Mouse (Mus musculus): ENCODE data around the gene Cacna1c. TPM values are rescaled to one million over a fixed set of nuclear protein-coding genes. Genes with fewer than 3 reads are reported as not detected.

Cacna1c gene
- total RNA-seq, 2 experiments from 2014 or later, result 0.09 TPM; not detected in 1

DNA sequence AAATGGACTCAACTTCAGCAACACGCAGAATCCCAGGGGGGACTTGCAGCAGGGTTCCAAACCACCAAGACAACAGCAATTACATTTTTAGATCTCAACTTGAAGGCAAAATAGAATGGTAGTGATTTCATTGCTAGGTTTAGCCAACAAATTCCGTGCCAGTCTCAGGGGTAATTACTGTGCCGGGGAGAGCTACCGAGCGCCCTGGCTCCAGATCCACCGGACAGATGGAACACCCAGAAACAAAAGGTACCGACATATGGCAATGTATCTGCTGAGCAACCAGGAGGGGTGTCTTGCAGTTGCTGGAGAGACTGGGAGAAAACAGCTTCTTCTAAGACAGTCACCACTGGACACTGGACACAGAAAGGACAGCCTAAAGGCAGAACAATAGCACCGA, 442.4 kb downstream of the Cacna1c start:
- ATAC-seq (replicated peaks; ENCODE audit: low FRiP score, poor library complexity, severe bottlenecking), result no peak

DNA sequence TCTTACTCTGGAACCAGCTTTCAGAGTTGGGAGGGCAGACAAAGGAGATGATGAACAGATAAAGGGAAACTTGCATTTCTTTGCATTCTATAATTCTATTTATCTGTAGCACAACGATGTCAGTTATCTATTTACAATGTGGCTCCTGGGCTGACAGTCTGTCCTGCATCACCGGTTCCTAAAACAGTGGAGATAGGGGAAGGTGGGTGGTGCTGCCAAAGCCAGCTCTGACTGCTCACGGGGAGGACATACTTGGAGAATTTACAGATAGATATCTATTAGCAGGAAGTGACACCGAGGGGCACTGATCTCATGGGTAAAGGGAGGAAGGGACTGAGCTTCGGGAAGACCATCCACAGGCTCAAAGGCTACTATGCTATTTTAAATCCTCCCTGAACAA, 443.2 kb downstream of the Cacna1c start:
- ATAC-seq (replicated peaks; ENCODE audit: low FRiP score, poor library complexity, severe bottlenecking), result no peak

GRCm38 (mm10) chr6:118749285-118749684, 446.9 kb downstream of the Cacna1c start:
- no peak for ATAC-seq (replicated peaks; ENCODE audit: low FRiP score, poor library complexity, severe bottlenecking)

- ATAC-seq (replicated peaks; ENCODE audit: low FRiP score, poor library complexity, severe bottlenecking), result no peak
These were observed 453.5 kb downstream of the Cacna1c start for GRCm38 (mm10) chr6:118742701-118743100.

GRCm38 (mm10) chr6:118741841-118742240, 454.4 kb downstream of the Cacna1c start:
- no peak for ATAC-seq (replicated peaks; ENCODE audit: low FRiP score, poor library complexity, severe bottlenecking)

DNA sequence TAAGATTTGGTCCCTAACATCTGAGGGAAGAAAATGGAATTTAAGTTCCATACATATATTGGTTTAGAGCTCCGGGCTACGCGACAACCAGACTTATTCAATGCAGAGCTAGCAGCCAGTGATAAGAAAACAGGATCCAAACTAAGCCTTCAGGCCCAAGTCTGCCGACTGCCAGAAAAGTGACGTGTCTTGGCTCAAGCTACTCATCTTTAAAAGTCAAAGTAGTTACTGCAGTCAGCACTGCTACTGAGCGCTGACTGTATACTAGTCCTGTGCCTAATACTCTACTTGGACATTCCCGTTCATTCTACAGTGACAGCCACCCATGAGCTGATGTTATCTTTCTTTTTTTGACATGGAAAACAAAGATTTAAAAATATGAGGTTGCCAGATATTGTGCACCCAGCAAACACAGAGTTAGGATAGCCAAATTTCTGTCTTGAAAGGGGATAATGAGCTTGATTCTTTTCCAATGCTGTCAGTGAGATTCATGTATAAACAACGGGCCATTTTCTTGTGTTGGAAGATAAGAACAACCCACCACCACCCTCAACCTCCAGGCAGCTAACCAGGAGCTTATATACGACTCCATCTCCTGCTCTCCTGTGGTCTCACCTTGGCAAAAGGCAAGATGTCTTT, 456.1 kb downstream of the Cacna1c start:
- no peak for ATAC-seq (replicated peaks; ENCODE audit: low FRiP score, poor library complexity, severe bottlenecking)

DNA sequence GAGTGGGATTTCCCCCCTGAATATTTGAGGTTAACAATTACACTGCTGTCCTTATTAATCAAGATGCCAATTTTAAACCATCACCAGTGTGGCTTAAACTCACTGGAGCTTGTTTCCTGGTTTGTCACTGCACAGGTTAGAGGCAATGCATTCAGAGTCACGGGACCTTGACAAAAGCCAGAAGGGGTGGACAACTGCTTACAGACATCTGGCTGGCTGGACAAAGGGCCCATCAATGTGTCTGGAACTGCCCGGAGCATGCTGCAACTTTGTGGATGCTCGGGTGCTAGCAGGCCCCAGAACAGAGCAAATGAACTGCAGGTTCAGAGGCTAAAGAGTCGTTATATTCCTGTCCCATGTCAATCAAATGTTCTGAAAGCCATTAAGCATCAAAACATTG, 456.9 kb downstream of the Cacna1c start:
- ATAC-seq (replicated peaks; ENCODE audit: low FRiP score, poor library complexity, severe bottlenecking), result no peak

- ATAC-seq (replicated peaks; ENCODE audit: low FRiP score, poor library complexity, severe bottlenecking), result no peak
These were observed 457.6 kb downstream of the Cacna1c start for GRCm38 (mm10) chr6:118738656-118739055.

DNA sequence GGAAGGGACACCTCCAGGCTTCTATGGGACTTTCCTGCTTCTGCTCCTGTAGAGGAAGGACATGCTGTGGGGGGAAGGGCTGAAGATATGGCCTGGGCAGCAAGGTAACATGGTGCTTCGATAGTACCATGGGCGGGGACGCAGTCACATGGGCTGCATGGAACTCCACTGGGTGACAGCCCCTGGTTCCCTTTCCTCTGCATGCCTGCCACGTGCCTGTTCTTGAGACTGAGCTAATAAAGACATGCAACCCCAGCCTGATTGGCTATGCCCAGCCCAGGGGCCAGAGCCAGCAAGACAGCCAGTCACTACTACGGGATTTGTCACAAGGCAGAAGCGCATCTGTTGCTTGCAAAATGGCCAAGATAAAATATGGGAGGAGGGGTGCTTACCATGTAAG, 459.1 kb downstream of the Cacna1c start:
- ATAC-seq (replicated peaks; ENCODE audit: low FRiP score, poor library complexity, severe bottlenecking), result no peak

GRCm38 (mm10) chr6:118736491-118736890, 459.7 kb downstream of the Cacna1c start:
- ATAC-seq (replicated peaks; ENCODE audit: low FRiP score, poor library complexity, severe bottlenecking), result no peak

GRCm38 (mm10) chr6:118735145-118735544, 461.1 kb downstream of the Cacna1c start:
- no peak for ATAC-seq (replicated peaks; ENCODE audit: low FRiP score, poor library complexity, severe bottlenecking)

- no peak for ATAC-seq (replicated peaks; ENCODE audit: low FRiP score, poor library complexity, severe bottlenecking)
These were observed 464.3 kb downstream of the Cacna1c start for GRCm38 (mm10) chr6:118731937-118732336.

DNA sequence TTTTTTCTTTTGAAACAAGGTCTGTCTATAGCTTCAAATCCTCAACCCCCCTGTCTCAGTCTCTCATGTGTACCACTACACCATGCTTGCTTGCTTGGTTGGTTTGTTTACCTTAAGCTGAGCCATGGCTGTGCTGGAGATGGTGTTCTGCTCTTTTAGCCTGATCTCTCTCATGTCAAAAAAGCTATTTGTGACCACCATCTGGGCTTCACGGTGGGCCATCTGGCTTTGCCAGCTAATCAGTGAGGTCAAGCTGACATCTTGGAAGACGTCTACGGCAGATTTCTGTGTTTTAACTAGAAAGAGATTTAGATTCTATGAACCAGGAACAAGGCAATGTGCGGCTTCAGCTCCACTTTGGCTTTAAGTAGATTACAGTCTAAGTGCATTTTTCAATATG, 471.3 kb downstream of the Cacna1c start:
- no peak for ATAC-seq (replicated peaks; ENCODE audit: low FRiP score, poor library complexity, severe bottlenecking)

DNA sequence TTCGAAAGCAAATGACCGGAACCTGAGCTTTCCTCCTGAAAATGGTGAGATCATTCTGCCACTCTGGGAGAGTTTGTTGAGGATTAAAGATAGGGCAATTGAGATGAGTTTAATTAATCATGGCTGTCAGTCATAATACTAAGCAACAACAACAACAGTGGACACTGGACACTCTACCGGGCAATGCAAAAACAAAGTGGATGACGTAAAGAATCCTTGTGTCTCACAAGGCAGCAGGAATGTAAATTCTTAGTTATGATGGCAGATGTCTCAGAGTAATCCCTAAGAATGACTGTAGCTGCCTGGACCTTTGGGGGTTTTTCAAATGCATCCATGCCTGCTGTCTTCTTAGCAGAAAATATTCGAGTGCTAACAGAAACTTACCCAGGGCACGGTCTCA, 471.8 kb downstream of the Cacna1c start:
- no peak for ATAC-seq (replicated peaks; ENCODE audit: low FRiP score, poor library complexity, severe bottlenecking)

DNA sequence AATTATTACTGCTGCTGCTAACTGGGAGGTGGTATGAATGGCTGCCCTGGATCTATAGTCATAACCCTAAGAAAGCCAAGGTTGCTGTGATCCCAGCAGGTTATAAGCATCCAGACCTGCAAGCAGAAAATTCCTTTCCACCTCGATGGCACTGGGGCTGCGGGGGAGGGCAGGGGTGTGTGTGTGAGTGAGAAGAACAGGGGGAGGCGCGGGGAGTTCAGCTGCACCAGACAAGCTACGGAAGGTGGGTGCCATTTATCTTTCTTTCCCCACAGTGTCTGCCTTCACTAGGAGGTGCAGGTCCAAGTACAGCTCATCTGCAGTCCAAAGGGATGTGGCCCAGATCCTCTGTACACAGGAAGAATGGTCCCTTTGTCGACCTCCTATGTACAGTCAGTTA, 473.9 kb downstream of the Cacna1c start:
- ATAC-seq (replicated peaks; ENCODE audit: low FRiP score, poor library complexity, severe bottlenecking), result no peak

GRCm38 (mm10) chr6:118719486-118719885, 476.7 kb downstream of the Cacna1c start:
- no peak for ATAC-seq (replicated peaks; ENCODE audit: low FRiP score, poor library complexity, severe bottlenecking)

DNA sequence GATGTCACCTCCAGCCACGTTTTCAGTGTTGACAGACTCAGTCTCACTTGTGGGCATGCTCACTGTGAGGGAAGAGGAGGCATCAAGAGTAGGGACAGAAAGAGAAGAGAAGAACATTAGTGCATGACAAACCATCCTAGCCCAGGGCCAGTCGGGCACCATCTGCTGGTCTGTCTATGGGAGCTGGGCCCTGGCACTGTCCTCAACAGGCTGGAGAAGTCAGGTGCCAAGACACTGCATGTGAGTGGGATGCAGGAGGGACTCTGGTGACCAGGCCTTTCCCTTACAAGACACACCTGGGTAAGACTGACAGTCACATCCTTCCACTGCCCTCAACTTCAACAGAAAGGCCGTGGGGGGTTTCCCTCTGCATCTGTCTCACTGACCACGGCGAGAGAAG, 482.9 kb downstream of the Cacna1c start:
- ATAC-seq (replicated peaks; ENCODE audit: low FRiP score, poor library complexity, severe bottlenecking), result no peak

DNA sequence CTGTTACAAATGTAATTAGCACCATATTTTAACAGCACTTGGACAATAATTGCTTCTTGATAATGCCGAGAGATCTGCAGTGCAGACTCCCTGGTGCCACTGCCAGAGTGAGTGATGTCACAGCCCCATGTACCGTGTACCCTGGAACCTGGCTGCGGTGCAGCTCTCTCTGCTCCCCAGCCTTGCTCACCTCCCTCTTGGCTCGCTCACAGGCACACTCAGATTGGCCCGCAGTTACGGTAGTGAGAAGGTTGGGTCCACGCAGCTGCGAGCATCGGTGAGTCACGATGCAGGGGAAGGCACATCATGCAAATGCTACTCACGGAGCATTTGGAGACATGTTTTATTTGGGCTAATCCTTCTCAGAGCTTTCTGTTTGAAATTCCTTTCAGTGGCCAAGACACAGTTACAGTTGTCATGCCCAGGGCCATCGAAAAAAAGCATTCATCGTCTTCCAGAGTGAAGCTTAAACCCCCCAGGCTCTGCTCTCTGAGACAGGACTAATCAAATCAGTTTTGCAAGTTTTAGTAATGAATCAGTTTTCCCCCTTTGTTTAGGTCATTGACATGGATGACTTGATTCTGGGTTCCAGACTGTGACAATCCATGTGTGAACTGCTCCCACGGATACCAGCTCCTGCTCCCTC, 484.4 kb downstream of the Cacna1c start:
- ATAC-seq (replicated peaks; ENCODE audit: low FRiP score, poor library complexity, severe bottlenecking), result no peak

DNA sequence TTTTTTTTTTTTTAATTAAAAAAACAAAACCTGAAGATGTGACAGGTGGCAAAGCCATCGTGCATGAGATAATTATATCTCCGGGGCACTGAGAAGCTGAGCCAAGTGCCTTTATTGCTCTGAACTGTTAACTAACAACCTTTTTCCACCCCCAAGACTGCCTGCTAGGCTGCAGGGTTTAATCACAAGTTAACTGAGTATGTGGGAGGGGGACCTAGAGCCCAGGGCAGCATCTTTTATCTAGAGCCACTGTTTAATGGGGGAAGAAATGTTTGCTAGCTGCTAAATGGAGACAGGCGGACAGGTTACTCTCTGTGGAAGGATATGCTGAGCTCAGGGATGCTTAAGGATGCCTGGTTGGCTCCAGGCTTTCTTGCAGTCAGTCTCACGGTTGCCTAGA, 489.2 kb downstream of the Cacna1c start:
- ATAC-seq (replicated peaks; ENCODE audit: low FRiP score, poor library complexity, severe bottlenecking), result no peak

- ATAC-seq (replicated peaks; ENCODE audit: low FRiP score, poor library complexity, severe bottlenecking), result no peak
These were observed 490.4 kb downstream of the Cacna1c start for GRCm38 (mm10) chr6:118705840-118706239.

GRCm38 (mm10) chr6:118694626-118695025, 501.6 kb downstream of the Cacna1c start:
- no peak for ATAC-seq (replicated peaks; ENCODE audit: low FRiP score, poor library complexity, severe bottlenecking)

GRCm38 (mm10) chr6:118689447-118689846, 506.8 kb downstream of the Cacna1c start:
- no peak for ATAC-seq (replicated peaks; ENCODE audit: low FRiP score, poor library complexity, severe bottlenecking)
